Mouse (Mus musculus) erythroid progenitor cell, adult 5-6 weeks (primary cell): ENCODE data around the gene Chdh. TPM values are rescaled to one million over a fixed set of nuclear protein-coding genes. Genes with fewer than 3 reads are reported as not detected.

Source experiments
- ATAC-seq: replicated peaks from 2 replicates; pipeline ENCODE4 v1.8.0; 2016; ENCODE audit warnings: moderate number of reproducible peaks, mild to moderate bottlenecking, moderate TSS enrichment, inconsistent platforms; ENCODE audit not compliant: poor library complexity, low FRiP score, severe bottlenecking
- total RNA-seq, 2 experiments: library from RNA; stranded (forward) in 1 of 2; stranded (reverse) in 1 of 2; fragments of 150-400 nt in 1 of 2; fragments of 186-747, 209-891 nt in 1 of 2; gene quantifications; 2 replicates each; pipeline versions ENCODE4 v1.2.3 to v1.2.4; 2015 to 2017; ENCODE audit warnings: low replicate concordance in 2 of 2

The Chdh gene
- total RNA-seq, 2 experiments from 2014 or later, result 4.2 to 8.4 TPM

DNA sequence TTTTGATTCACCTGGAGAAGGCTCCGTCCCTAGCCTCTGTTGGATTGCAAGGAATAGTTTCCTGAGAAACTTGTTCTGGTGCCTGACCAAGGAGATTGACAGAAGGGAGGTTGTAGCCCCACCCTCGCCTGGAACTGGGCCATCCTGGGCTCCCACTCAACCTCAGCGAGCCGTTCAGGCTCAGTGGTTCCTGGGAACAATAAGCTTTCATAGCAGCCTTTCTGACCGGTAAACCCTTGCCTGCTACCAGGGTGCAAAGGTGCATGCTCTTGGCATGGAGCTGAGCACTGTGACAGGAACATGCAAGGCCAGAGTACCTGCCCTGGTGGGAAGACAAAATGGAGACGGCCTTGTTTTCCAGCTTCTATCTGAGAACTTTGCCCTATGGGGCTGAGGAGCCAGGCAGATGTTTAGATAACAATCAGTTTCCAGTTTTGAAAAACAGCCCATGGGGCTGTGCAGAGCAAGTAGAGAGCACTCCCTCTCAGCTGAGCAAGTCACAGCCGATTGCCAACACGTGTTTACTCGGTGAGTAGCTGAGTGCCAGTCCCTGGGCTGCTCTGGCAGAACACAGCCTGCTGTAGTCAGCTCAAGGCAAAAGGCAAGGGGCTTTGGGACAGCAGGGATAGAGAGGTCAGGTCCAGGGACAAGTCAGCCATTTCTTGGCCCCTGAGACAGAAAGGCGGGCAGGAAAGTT is 1.2 kb downstream of the Chdh start:
- no peak for ATAC-seq

DNA sequence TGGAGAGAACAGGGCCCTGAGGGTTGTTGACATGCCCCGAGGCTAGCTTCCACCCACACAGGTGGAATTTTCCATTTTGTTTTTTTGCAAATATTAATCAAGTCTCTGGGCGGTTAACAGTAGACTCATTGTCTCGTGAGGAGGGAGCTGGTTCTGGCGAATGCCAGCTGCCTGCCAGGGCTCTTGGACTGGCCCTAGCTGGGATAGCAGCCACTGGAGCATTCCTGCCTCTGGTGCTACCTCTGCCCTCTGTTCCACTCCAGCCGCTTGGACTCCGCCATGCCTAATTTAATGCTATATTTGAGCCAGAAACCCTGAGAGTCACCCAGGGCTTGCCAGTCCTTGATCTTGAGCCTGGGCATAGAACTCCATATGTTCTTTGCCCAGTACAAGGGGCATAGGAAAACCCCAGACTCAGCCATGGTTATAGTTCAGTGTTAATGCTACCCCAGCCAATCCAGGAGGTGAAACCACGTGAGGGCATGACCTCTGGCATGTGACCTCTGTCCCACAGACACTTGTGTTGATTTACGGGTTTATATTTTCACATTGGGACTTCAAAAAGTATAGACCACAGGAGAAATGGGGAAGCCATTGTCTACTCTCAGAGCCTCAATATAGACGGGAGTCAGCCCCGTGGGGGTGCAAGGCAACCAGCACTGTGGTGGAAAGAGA is 3.2 kb downstream of the Chdh start:
- ATAC-seq, result no peak

DNA sequence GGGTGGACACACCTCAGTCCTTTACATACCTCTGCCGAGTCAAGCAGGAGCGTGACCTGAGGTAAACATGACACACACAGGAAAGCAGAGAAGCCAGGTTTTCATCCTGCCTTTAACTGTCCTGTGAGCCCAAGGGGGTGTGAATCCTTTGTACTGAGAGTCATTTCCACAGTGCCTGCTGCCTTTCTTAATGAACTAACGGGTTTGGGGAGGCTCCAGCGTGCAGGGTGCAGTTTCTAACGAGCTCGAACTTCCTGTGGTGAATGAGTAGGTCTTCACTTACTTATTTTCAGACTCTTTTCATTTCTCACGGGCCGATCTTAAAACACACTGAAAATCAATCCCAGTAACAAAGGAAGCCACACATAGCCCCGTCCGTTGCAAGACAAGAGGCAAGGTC is 5.7 kb downstream of the Chdh start:
- ATAC-seq, result no peak

DNA sequence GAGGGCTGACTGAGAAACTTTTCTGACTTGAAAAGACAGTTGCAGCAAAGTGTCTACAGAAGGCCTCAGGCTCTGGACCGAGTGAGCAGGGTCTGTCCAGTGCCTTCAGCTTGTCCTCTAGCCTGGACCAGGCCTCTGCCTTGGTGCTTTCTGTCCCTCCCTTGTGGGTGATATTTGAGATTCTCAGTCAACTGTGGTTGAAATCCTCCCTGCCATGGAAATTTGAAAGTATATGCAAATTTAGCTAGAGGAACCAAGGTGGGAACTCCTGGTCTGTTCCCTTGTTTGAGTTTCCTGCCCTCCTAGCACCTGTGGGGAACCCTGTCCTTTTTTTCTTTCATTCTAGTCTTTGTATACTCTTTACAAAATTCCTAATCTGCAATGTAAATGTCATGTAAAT is 6.2 kb downstream of the Chdh start:
- ATAC-seq, result no peak

DNA sequence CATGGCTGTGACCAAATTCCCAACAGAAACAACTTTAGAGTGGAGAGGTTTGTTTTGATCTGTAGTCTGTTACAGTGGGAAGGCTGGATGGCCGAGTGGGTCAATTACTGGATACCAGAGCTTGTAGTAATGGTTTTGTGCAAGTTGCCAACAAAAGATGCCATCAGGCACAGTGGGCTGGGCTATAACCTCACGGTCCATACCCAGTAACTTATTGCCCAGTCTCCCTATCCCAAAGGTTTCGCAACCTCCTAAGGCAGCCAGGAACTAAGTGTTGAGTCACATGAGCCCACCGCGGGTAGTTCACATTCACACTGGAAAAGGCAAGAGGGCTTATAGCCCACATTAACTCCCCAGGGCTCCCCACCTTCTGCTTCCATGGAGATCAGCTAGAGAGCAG is 7.8 kb downstream of the Chdh start:
- no peak for ATAC-seq

DNA sequence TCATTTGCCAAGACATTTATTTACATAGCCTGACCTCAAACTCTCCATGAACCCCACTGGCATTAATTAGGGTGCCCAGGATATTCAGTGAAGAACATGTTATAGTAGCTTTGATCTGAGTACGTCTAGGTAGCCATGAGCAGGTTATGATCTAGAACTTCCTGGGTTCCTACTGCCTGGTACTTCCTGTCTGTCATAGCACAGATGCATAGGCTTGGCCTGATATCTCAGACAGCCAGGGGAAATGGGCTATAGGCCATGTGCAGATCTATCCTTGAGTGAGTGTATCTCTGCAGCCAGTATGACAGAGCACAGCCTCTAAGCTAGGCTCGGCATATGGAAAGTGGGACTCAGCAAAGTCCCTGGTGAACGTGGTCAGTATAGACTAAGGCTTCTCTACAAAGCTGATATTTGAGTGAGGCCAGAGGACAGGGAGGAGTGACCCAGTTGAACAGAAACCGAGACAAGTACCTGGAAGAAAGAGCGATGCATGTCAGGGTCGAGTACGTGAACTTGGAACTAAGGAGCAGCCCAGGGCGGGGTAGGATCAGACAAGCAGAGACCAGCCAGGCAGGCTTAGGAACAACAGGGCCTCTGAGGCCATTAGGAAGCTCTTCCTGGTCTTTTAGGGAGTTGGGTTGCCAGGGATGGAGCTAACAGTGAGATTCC is 9.1 kb downstream of the Chdh start:
- no peak for ATAC-seq

DNA sequence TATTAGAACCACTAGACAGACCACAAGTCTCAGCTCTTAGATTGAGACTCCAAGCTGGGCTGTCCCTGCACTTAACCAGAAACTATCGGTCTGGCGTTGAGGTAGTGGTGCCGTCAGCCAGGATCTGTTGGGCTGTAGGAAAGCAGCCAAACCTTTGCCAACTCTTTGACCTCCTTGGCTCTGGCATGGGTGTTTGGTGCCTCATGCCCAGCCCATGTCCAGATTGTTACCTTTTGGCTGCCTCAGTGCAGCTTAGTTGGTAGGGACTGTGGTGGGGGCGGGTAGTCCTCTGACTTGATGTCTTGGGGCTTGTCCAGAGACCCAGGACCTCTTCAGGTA is 9.6 kb downstream of the Chdh start:
- no peak for ATAC-seq

DNA sequence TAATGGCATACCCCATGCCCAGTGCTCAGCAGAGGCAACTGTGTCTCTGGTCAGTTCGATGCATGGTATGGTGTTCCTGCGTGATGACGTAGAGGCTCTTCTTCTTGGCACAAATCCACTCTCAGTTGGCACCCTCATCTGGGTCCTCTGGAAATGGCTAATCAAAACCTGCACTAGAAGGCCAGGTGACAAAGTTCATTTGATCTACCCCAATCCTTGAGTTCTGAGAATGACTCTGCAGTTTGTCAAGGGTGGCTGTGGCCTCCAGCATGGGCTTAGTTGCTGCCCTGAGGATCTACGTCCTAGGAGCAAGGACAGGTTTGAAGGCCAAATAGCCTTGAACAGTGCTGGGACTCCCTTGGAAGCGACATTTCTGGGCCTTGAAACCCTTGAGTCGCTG is 10.0 kb downstream of the Chdh start:
- ATAC-seq, result no peak

DNA sequence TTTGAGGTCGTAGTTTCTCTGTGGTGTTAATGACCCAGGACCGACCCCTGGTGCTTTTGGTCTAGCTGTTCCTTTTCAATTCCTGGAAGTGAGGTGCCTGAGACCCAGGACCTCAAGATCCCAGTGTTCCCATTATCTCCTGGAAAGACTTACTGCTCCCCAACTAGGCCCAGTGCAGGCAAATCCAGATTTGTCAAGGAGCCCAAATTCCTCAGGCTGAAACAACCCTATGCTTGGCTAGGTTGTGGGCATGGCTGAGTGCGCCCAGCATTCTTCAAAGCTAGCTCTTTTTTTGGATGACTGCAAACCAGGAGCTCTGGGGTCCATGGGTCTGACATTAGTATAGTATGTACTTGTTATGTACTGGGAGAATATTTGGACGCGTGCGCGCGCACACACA is 10.6 kb downstream of the Chdh start:
- ATAC-seq, result no peak

DNA sequence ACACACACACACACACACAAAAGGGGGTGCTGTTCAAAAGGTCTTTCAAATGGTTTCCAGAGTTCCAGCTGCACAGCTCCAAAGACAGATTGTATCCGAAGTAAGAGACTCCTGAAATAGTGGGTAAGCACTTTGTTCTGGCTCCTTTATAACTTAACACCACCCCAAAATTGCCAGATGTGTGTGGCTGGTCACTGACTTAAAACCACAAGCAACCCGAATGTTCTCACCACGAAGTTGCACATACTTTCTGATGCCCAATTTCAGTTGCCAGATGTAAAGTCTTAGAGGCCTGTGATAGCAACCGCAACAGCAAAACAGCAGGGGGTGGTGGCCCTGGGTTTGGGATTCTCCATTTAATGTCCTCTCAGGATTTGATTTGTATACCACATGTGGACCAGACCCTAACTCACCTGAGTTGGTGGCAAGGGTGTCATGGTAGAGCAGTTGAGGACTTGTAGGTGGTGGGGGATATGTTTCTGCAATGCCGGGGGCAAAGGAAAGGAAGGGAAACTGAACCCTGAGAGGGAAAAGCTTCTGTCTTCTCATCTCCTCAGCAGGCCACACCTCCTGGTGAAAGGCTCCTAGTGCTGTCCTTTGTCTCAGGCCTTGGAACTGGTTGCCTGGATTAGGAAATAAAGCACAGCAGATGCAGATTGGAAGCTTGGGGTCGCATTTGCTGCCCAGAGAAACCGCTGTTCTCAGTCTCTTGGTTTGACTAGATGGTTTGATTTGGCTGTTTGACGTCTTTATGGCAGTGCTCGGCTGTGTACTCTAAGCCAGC is 11.2 kb downstream of the Chdh start:
- ATAC-seq, result no peak

DNA sequence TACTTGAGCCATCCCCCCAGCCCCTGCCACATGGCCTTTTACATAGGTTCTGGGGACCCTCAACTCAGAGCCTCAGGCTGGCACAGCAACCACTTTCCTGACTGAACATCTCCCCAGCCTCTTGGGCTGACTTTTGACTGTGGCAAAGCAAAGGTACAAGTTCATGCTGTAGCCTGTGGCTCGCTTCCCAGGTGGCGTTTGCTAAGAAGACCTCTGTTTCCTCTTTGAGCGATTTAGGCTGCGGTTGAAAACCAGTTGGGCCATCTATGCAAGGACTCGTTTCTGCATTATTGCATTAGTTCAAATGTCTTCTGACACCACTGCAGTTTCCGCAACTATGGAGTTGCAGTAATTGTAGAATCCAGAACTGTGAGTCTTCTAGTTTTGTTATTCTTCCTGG is 13.6 kb downstream of the Chdh start:
- no peak for ATAC-seq

DNA sequence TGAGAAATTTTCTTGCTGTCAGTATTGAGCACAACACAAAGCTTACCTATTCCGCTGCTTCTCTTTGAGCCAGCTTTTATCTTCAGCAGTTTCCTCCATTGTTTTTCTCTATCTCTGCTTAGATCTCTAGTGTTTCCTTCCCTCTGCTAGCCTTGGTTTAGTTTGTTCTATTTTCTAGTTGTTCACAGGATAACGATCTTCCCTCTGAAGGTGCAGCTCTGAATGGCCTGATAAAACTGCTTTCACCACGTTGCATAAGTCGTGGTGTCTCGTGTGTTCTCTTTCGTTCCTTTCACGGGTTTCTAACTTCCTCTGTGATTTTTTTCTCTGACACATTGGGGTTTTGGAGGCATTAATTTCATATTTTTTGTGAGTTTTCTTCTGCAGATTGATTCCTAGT is 15.6 kb downstream of the Chdh start:
- no peak for ATAC-seq

DNA sequence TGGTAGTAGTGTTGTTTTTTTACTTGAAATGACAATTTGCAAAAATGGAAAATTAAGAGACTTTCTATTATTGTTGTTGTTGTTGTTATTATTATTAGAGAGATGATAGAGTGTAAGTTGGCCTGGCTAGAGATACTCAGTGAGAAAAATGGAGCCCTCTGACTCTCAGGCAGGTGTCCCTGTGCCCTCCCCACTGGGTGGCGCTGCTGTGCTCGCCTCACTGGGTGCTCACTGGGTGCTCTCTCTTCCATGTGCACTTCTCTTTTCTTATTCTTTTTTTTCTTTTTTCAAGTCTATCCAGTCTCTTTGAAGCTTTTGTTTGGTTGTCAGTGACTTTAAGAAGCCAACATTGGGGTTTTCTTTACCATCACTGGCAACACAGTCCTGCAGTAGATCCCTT is 18.6 kb downstream of the Chdh start:
- no peak for ATAC-seq

DNA sequence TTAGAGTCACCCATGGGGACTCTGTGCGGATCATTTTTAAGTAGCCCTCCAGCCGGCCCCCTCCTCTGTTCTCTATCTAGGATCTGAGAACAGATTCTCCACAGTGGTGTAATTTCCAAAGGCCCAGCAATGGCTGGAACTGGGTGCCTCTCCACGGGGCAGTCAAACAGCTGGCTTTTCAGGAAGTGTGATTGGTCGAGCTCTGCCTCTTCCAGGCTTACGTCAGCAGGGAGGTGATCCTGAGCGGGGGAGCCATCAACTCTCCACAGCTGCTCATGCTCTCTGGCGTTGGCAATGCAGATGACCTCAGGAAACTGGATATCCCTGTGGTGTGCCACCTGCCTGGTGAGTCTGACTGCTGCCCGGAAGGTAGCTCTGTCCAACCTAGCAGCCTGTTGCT is 24.6 kb downstream of the Chdh start:
- ATAC-seq, result no peak

DNA sequence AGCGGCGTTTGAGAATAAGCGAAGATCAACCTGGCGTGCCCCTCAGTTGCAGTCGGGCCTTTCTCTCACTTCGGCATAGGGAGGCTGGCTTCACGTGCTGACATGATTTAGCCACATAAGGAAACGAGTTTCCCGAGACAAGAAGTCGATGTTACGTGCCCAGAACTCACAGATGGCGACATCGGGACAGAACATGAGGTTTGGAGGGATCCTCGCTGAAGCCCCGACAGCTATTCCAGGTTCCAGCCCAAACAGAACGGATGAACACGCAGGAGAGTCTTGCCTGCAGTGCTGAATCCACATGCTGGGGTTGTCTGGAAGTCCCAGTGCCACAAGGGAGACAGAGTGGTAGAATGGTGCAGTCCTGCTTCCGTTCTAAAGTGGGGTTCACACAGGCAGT is 29.6 kb downstream of the Chdh start:
- no peak for ATAC-seq

DNA sequence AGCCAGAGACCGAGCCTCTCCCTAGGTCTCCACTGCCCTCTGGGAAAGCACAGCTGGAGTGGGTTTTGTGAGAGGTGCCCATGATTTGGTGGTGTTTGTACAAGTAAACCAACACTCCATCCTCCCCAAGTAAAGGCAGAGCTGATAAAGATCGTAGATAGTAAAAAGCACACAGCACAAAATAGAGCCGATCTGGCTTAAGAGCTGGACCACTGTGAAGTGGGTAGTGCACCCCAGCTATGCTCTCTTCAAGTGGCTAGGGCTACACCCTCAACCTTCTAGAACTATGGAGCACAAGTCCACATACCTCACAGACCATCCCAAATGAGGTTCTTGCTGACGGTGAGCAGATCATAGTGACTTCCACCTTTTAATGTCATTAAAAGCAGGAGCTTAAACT is 30.6 kb downstream of the Chdh start:
- no peak for ATAC-seq

DNA sequence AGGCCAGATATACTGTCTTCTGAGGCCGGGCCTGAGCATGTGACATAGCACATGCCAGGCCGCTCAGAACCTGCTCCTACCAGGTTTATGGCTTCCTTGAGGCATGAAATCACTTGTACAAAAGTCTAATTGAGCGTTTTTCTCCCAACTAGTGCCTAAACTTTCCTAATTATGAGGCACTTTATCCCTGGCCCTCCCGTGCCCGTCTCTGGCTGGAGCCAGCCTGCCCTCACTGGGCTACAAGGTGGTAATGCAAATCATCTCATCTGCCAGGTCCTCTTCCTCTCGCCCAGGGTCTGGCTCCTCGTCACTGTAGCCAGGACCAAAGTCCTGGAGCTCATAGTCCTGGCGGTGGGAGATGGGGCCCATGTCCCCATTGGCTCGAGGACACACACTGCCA is 33.0 kb downstream of the Chdh start:
- no peak for ATAC-seq

DNA sequence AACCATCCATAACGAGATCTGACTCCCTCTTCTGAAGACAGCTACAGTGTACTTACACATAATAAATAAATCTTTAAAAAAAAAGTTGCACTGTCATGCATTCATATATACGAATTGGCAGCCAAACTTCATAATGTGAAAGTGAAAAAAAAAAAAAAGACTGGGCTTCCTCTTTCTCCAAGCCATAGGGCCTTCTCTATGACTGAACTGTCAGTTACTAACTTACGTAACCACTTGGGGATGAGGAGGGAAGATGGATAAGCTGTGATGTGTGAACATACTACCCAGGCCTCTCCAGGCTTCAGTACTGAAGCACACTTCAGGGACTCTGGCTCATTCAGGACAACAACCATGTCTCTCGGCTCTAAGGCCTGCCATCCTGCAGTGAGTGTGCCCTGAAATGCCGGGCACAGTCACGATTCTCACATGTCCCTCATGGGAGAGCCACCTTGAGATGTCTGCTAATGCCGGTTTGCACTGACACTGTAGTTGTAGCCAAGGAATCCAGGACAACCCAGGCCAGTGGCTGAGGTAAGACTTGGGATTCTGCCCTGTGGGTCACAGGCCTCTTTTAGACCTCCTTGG is 34.6 kb downstream of the Chdh start:
- no peak for ATAC-seq

DNA sequence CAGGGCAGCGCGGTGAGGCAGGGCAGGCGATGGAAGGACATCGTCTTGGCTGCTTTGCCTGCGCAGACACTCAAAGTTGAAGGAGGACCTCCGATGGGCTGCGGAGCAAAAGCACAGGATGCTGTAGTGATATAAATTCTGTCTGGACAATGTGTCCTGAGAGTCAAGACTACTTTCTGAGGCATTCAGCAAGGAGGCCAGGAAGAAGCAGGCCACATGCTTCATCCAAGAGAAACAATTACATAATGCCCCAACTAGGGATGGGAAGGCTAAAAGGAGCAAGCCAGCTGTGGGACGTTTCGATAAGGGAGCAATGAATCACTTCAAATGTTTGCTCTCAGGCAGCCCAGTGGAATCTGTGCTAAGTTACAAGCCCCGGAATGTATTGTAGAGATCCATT is 36.4 kb downstream of the Chdh start:
- no peak for ATAC-seq

DNA sequence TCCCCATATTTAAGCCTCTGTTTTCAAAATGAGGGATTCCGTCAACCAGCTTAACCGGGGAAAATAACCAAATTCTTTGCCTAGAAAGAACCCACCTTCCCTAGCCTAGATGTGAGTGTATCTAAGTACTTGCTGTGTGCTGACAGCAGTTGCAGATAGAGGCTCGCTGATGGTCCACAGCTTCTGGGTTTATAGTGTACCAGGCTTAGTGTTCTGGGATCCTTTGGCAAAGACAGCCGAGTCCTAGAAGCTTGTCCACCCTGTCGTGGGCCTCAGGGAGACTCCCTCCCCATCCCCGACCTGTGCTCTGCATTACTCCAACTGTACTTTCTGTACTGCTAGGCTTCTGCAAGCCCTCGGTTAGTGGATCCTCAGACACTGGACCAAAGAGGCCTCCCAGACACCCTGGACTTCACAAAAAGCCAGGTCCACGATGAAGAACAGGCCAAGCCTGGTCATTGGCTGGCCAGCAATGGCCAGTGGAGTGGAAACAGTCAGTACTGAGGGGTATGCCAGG is 36.9 kb downstream of the Chdh start:
- ATAC-seq, result no peak
